Mouse (Mus musculus): ENCODE results near the gene Cacng2.

Gene Cacng2

GRCm38 (mm10) chr15:78119704-78120103, at the start of gene Cacng2:
Gene Cacng2, minus strand, starts transcription at chr15:78120028.
- DNase-seq (ENCODE audit: low read depth, low spot score) = peak; percentile 95

GRCm38 (mm10) chr15:78169566-78169965, 49.7 kb upstream of the Cacng2 start:
- no peak for DNase-seq (ENCODE audit: low read depth, low spot score)

GRCm38 (mm10) chr15:78165292-78165691, 45.5 kb upstream of the Cacng2 start:
- DNase-seq (ENCODE audit: low read depth, low spot score) = no peak

- DNase-seq (ENCODE audit: low read depth, low spot score) = no peak
Observed at GRCm38 (mm10) chr15:78164466-78164865, 44.6 kb upstream of the Cacng2 start.

- DNase-seq (ENCODE audit: low read depth, low spot score) = no peak
Observed at GRCm38 (mm10) chr15:78161946-78162345, 42.1 kb upstream of the Cacng2 start.

DNA sequence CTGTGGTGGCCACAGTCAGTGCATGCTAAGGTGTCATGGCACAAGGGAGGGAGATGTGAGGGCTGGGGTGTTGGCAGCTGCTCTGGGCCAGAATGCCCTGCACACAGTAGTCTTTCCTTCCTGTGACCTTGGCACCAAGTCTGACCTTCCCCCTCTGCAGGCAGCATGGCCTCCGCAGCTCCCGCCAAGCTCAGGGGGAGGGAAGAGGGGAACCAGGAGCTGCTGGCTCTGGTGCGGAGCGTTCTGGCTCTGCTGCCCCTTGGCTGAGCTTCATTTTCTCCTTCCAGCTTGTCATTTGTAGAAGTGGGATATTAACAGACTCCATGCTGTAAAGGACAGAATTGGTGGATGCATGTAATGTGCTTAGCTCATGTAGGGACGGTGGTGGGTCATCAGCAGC, 38.5 kb upstream of the Cacng2 start:
- DNase-seq (ENCODE audit: low read depth, low spot score) = no peak

DNA sequence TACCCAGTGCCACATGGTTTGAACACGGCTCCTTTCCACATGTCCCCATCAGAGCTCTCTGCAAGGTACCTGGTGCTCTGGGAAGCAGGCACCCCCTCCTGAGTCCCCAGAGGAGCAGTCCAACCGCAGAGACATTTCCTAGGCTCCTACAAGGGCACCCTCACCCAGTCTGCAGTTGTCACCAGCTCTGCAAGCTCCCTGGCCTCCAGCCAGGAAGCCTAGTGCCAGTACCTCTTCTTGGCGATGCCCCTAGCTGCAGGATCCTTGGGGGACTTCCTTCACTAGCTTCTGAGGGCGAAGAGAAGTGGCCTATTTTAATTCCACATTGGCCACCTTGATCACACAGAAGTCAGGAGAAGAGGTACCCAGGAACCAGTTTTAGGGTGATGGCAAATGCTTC, 38.0 kb upstream of the Cacng2 start:
- no peak for DNase-seq (ENCODE audit: low read depth, low spot score)

GRCm38 (mm10) chr15:78157330-78157729, 37.5 kb upstream of the Cacng2 start:
- DNase-seq (ENCODE audit: low read depth, low spot score) = no peak

DNA sequence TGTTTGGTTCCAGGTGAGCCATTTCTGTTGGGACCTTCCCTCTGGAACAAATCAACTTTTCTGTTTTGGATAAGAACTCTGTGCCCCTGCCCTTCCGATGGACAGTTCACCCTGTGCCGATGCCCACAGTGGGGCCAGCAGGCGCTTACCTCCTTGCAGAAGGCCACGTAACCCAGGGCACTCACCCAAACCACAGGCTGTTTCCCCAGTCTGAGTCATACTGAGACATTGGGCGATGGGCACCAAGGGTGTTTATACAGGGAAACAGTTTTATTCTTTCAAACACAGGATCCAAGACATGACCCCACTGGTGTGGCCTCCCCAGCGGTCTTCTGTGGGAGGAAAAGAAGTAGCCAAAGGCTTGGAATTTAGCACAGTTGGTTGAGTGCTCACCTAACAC, 35.6 kb upstream of the Cacng2 start:
- no peak for DNase-seq (ENCODE audit: low read depth, low spot score)

- DNase-seq (ENCODE audit: low read depth, low spot score) = no peak
Observed at GRCm38 (mm10) chr15:78153045-78153775, 33.4 kb upstream of the Cacng2 start.

GRCm38 (mm10) chr15:78148565-78148964, 28.7 kb upstream of the Cacng2 start:
- DNase-seq (ENCODE audit: low read depth, low spot score) = no peak

GRCm38 (mm10) chr15:78140226-78140625, 20.4 kb upstream of the Cacng2 start:
- DNase-seq (ENCODE audit: low read depth, low spot score) = no peak

- no peak for DNase-seq (ENCODE audit: low read depth, low spot score)
Observed at GRCm38 (mm10) chr15:78134606-78135005, 14.8 kb upstream of the Cacng2 start.

- DNase-seq (ENCODE audit: low read depth, low spot score) = no peak
Observed at GRCm38 (mm10) chr15:78133389-78133788, 13.6 kb upstream of the Cacng2 start.

DNA sequence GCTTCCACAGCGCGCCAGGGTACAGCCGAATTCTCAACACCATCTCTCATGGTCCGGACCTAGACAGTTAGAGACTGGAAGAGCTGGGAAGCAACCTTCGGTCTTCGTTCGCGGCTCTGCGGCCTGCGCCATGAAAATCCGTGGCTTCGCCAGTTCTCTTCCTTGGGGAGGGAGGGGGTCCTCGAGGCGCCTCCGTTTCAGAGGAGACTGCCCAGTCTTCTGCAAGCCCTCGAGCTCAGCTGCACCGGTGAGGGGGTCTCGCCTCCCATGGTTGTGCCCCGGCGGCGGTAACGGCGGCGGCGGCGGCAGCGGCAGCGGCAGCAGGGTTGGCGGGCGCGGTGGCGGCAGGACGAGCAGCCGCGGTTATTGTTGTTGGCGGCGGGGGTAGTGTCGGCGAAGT, 580 bp downstream of the Cacng2 start:
- DNase-seq (ENCODE audit: low read depth, low spot score) = no peak

GRCm38 (mm10) chr15:78118275-78118995, 1.4 kb downstream of the Cacng2 start:
- DNase-seq (ENCODE audit: low read depth, low spot score) = no peak

GRCm38 (mm10) chr15:78117731-78118130, 2.1 kb downstream of the Cacng2 start:
- no peak for DNase-seq (ENCODE audit: low read depth, low spot score)

DNA sequence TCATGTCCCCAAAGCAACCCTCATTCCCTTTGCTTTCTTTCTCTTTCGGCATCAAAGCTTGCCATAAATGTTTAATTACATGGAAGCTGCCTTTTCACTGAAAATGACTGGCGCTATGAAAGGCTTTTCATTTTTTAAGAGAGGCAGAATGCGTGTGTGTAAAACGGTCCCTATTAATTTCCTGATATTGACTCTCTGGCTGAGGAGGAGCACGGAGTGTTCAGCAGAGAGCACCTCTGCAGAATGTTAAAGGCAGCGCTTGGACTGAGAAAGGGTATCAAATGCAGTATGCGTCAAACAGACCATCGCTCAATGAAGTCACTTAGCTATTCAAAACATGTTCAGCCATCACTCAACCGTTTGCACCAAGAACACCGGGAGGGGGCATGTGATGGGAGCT, 2.9 kb downstream of the Cacng2 start:
- DNase-seq (ENCODE audit: low read depth, low spot score) = no peak

DNA sequence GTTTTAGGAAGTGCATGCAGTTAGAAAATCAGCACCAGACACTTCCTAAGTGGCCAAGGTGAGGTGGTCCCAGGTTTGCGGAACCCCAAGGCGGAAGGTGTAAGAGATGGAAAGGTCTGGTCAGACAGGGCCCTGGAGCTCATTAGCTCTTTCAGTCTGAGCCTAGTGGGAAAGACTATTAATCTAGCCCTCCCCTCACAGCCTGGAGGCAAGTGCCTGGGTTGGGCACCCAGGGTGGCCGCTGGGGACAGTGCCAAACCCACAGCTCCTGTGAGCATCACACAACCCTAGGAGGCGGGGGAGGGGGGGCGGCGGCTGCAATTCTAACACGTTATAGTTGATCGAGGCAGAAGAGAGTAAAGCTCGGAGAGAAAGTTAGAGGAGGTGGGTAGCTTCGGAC, 3.6 kb downstream of the Cacng2 start:
- DNase-seq (ENCODE audit: low read depth, low spot score) = no peak

DNA sequence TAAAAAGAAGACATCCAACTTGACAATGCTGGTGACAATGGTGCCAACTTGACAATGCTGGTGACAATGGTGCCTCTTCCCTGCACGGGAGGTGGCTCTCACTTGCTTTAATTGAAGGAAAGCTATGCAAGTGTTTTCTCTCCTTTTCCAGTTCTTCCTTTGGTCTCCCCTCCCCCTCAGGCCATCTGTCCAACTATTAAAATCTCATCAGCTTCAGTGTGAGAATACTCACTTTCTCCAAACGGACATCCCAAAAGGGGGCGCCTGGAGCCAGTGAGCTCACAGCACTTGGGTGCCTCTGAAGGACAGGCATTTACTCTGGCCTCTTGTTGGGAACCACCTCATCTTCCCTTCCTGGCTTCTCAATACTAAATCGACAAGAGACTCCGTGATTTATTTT, 20.3 kb downstream of the Cacng2 start:
- DNase-seq (ENCODE audit: low read depth, low spot score) = no peak

DNA sequence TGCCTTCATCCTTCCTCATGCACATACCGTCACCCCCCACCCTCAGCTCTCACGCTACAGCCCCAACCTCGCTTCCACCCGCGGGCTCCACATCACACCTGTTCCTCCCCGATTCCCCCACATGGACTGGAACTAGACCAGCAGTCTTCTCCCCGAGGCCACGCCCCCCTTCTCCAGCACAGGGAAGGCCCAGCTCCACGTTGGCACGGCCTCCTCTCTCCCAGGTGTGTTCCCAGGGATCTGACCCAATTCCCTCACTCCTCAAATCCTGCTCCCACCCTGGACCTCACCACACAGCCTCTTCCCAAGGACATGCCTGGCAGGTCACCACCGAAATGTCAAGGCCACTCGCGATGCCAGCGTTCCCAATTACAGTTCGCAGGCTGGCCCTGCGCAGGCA, 23.8 kb downstream of the Cacng2 start:
- no peak for DNase-seq (ENCODE audit: low read depth, low spot score)

DNA sequence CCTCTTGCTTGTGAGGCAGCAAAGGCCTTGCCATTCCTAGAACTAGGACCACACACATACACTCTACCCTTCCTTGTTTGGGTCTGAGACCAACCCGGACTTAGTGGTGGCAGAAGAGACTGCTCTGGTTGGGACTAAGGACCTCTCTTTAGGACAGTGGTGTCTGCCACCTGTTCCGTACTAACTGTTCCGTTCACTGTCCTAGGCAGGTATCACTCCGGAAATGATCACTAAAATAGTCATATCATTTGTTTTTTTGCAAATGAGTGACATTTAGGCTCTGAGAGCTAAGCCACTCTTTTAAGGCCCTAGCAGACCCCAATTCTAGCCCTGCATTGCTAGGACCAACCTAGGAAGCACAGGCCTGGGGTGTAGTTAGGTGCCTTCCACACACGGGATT, 26.2 kb downstream of the Cacng2 start:
- no peak for DNase-seq (ENCODE audit: low read depth, low spot score)

- no peak for DNase-seq (ENCODE audit: low read depth, low spot score)
Observed at GRCm38 (mm10) chr15:78082841-78083572, 36.8 kb downstream of the Cacng2 start.

Data from WW6 (cell line).